Mouse (Mus musculus) kidney, postnatal 4 days (tissue): ENCODE measurements around the gene Pard3.

Source experiments
- DNase-seq, 2 experiments: peaks; one replicate each; pipeline ENCODE4 v3.0.0; 2021; ENCODE audit warnings: mixed read lengths in 2 of 2

The Pard3 gene

GRCm38 (mm10) chr8:127368347-127368746, 304.7 kb downstream of the Pard3 start:
- no peak for DNase-seq

- DNase-seq, result no peak
These were observed 307.7 kb downstream of the Pard3 start for GRCm38 (mm10) chr8:127371326-127371949.

GRCm38 (mm10) chr8:127377775-127378174, 314.1 kb downstream of the Pard3 start:
- DNase-seq, result no peak

GRCm38 (mm10) chr8:127378994-127379858, 315.5 kb downstream of the Pard3 start:
- DNase-seq, result peak in 1 of 2 experiments; percentile 11

GRCm38 (mm10) chr8:127381259-127381658, 317.6 kb downstream of the Pard3 start:
- no peak for DNase-seq

GRCm38 (mm10) chr8:127392700-127393099, 329.0 kb downstream of the Pard3 start:
- no peak for DNase-seq

GRCm38 (mm10) chr8:127395488-127395887, 331.8 kb downstream of the Pard3 start:
- no peak for DNase-seq

- peak; percentile 23 to 42 for DNase-seq
These were observed 342.1 kb downstream of the Pard3 start for GRCm38 (mm10) chr8:127405815-127406214.

- no peak for DNase-seq
These were observed 346.9 kb downstream of the Pard3 start for GRCm38 (mm10) chr8:127410606-127411005.

GRCm38 (mm10) chr8:127411190-127411848, 347.6 kb downstream of the Pard3 start:
- DNase-seq, result no peak

GRCm38 (mm10) chr8:127423021-127423420, 359.3 kb downstream of the Pard3 start:
- DNase-seq, result no peak

- no peak for DNase-seq
These were observed 360.7 kb downstream of the Pard3 start for GRCm38 (mm10) chr8:127424211-127424916.

- DNase-seq, result no peak
These were observed 363.2 kb downstream of the Pard3 start for GRCm38 (mm10) chr8:127426857-127427256.

- no peak for DNase-seq
These were observed 364.3 kb downstream of the Pard3 start for GRCm38 (mm10) chr8:127428004-127428403.

GRCm38 (mm10) chr8:127431236-127431635, 367.5 kb downstream of the Pard3 start:
- DNase-seq, result no peak

GRCm38 (mm10) chr8:127435975-127436374, 372.3 kb downstream of the Pard3 start:
- no peak for DNase-seq

- peak in 1 of 2 experiments; percentile 14 for DNase-seq
These were observed 374.0 kb downstream of the Pard3 start for GRCm38 (mm10) chr8:127437613-127438235.

GRCm38 (mm10) chr8:127438625-127439391, 375.1 kb downstream of the Pard3 start:
- peak; percentile 70 to 80 for DNase-seq

GRCm38 (mm10) chr8:127439392-127440160, 375.9 kb downstream of the Pard3 start:
- peak; percentile 20 to 25 for DNase-seq

GRCm38 (mm10) chr8:127440161-127440833, 376.6 kb downstream of the Pard3 start:
- DNase-seq, result peak; percentile 29 to 60
